Mouse (Mus musculus): Measurements from ENCODE around the gene Arhgap15. TPM values are rescaled to one million over a fixed set of nuclear protein-coding genes. Genes with fewer than 3 reads are reported as not detected.

The Arhgap15 gene
- polyA plus RNA-seq, 1 experiment from 2014 or later: 2.8 TPM

DNA sequence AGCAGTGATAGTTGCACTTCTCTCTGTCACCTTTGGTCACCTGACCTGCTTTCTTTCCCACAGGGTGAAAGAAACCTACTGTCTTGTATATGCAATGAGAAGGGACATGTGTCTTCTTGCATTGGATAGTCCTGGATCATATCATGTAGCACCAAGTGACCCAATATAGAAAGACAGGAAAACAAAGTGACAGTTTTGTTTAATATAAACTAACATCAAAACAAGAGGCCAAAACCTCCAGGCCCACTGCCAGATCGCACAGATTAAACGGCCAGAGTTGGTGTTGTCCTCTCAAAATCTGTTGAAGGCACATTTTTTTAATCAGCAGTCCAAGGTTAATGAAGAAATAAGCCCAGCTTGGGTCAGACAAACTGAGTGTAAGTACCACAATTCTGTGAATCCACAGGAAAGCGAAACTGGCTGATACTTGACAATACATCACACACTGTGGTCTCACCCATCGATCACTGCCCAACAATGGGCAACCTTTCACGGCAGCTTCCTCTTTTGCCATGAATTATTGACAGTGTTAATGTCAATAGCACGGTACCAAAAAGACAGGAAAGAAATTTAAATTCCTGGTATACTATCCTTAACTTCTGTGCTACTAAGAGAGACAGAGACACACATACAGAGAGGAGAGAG lies 41.5 kb downstream of the Arhgap15 start:
- H3K4me3 ChIP-seq (replicated peaks; ENCODE audit: low read length): no peak overlapping the region
- ATAC-seq (ENCODE audit: insufficient read depth, low FRiP score): no peak
- H3K9ac ChIP-seq (ENCODE audit: low read length): no peak overlapping the region
- no peak overlapping the region for H3K27ac ChIP-seq (ENCODE audit: low read length)
- 53% methylated on average over 6 of the region's 6 CpGs for WGBS
- no peaks in the 10 kb centered on the region for H3K9me3 ChIP-seq (replicated peaks; ENCODE audit: control insufficient read depth, low read length)
- no peaks in the 10 kb centered on the region for H3K36me3 ChIP-seq (ENCODE audit: control insufficient read depth, insufficient read depth, low read length)
- no peak overlapping the region for H3K4me2 ChIP-seq (ENCODE audit: low read depth, low read length)
- H3K4me1 ChIP-seq (ENCODE audit: control insufficient read depth, insufficient read depth, low read length): 0 out of 2 replicates have a peak, but pooled peaks cover 3% of the 10 kb centered on the region
- no peaks in the 10 kb centered on the region for H3K27me3 ChIP-seq (ENCODE audit: control insufficient read depth, insufficient read depth, low read length)

- Histone ChIP-seq H3K9ac (ENCODE audit: low read length) (no peak overlapping the region), H3K9me3 (replicated peaks; ENCODE audit: control insufficient read depth, low read length) (no peaks in the 10 kb centered on the region), H3K4me2 (ENCODE audit: low read depth, low read length) (no peak overlapping the region), H3K4me1 (ENCODE audit: control insufficient read depth, insufficient read depth, low read length) (0 out of 2 replicates have a peak, but pooled peaks cover 3% of the 10 kb centered on the region), H3K4me3 (replicated peaks; ENCODE audit: low read length) (no peak overlapping the region), H3K27ac (ENCODE audit: low read length) (no peak overlapping the region), H3K36me3 (ENCODE audit: control insufficient read depth, insufficient read depth, low read length) (no peaks in the 10 kb centered on the region), H3K27me3 (ENCODE audit: control insufficient read depth, insufficient read depth, low read length) (no peaks in the 10 kb centered on the region)
- no peak for ATAC-seq (ENCODE audit: insufficient read depth, low FRiP score)
- 46% methylated on average over 6 of the region's 6 CpGs for WGBS
Measured at GRCm38 (mm10) chr2:43791575-43791974, 43.0 kb downstream of the Arhgap15 start.

DNA sequence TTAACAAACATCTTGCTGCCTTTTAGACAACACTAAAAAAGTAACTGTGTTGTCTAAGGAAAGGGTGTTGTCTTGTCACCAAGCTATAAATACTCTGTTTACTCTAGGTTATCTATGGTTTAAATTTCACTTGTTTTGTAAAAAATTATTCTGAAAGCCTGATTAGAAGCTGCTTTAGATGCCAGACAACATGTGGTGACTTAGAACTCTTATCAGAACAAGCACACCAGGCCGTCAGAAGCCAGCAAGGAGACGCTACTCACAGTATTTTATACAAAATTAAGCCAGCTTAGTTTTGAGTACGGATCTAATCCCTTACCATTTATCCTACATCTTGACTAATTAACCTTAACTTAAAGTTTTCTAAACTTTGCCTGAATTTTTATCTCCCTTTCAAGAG lies 44.5 kb downstream of the Arhgap15 start:
- H3K9me3 ChIP-seq (replicated peaks; ENCODE audit: control insufficient read depth, low read length): no peaks in the 10 kb centered on the region
- no peak for ATAC-seq (ENCODE audit: insufficient read depth, low FRiP score)
- H3K4me2 ChIP-seq (ENCODE audit: low read depth, low read length): no peak overlapping the region
- no peaks in the 10 kb centered on the region for H3K27me3 ChIP-seq (ENCODE audit: control insufficient read depth, insufficient read depth, low read length)
- no peaks in the 10 kb centered on the region for H3K36me3 ChIP-seq (ENCODE audit: control insufficient read depth, insufficient read depth, low read length)
- H3K4me1 ChIP-seq (ENCODE audit: control insufficient read depth, insufficient read depth, low read length): 0 out of 2 replicates have a peak, but pooled peaks cover 3% of the 10 kb centered on the region
- no peak overlapping the region for H3K27ac ChIP-seq (ENCODE audit: low read length)
- no peak overlapping the region for H3K4me3 ChIP-seq (replicated peaks; ENCODE audit: low read length)
- H3K9ac ChIP-seq (ENCODE audit: low read length): no peak overlapping the region
- 60% methylated on average over 3 of the region's 3 CpGs for WGBS

- ATAC-seq (ENCODE audit: insufficient read depth, low FRiP score): no peak
- Histone ChIP-seq H3K9ac (ENCODE audit: low read length) (no peak overlapping the region), H3K4me2 (ENCODE audit: low read depth, low read length) (no peak overlapping the region), H3K27ac (ENCODE audit: low read length) (no peak overlapping the region), H3K4me3 (replicated peaks; ENCODE audit: low read length) (no peak overlapping the region), H3K4me1 (ENCODE audit: control insufficient read depth, insufficient read depth, low read length) (no peaks in the 10 kb centered on the region), H3K27me3 (ENCODE audit: control insufficient read depth, insufficient read depth, low read length) (no peaks in the 10 kb centered on the region), H3K36me3 (ENCODE audit: control insufficient read depth, insufficient read depth, low read length) (no peaks in the 10 kb centered on the region), H3K9me3 (replicated peaks; ENCODE audit: control insufficient read depth, low read length) (no peaks in the 10 kb centered on the region)
- 81% methylated on average over 5 of the region's 5 CpGs for WGBS
Measured at GRCm38 (mm10) chr2:43794700-43795099, 46.1 kb downstream of the Arhgap15 start.

- ATAC-seq (ENCODE audit: insufficient read depth, low FRiP score): no peak
- WGBS: 89% methylated on average over 4 of the region's 4 CpGs
- H3K9ac ChIP-seq (ENCODE audit: low read length): no peak overlapping the region
Measured at GRCm38 (mm10) chr2:43796448-43796847, 47.8 kb downstream of the Arhgap15 start.

DNA sequence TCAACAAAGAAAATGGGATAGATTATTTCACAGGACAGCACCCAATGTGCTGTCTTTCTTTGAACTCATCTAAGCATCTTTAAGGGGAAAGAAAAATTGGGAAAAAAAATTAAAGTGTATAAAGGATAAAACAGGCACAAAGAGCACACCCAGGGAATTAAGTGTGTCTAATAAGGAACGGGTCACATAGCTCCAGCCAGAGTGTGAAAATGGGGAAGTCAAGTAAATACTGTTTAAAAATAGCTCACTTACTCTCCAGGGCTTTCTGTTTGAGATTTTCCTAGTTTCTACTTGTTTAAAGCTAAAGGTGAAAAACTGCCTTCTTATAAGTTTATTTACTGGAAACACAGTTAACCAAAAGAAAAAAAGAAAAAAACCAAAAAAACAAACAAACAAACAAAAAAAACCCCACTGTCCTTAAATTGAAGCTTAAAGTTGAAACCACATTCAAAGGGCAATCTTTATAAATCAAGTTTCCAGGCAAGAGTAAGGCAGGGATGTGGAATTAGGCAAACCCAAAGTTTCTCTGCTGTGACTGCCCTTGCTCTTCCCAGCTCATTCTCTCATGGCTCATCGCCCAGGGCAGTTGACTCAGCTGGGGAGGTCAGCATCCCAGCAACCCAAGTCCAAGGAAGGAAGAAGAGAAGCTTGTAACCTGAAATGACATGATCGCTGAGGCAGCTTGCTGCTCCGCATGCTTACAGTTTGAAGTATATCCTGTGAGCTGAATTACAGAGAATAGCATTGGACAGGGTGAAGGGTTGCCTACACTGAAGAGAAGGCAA lies 57.5 kb downstream of the Arhgap15 start:
- ATAC-seq (ENCODE audit: insufficient read depth, low FRiP score): no peak
- Histone ChIP-seq H3K27ac (ENCODE audit: low read length) (no peak overlapping the region), H3K4me1 (ENCODE audit: control insufficient read depth, insufficient read depth, low read length) (no peaks in the 10 kb centered on the region), H3K9me3 (replicated peaks; ENCODE audit: control insufficient read depth, low read length) (no peaks in the 10 kb centered on the region), H3K27me3 (ENCODE audit: control insufficient read depth, insufficient read depth, low read length) (no peaks in the 10 kb centered on the region), H3K9ac (ENCODE audit: low read length) (no peak overlapping the region), H3K36me3 (ENCODE audit: control insufficient read depth, insufficient read depth, low read length) (no peaks in the 10 kb centered on the region), H3K4me2 (ENCODE audit: low read depth, low read length) (no peak overlapping the region), H3K4me3 (replicated peaks; ENCODE audit: low read length) (no peak overlapping the region)
- 73% methylated on average over 4 of the region's 4 CpGs for WGBS

More at GRCm38 (mm10) chr2:43796448-43796847, 47.8 kb downstream of the Arhgap15 start:
- H3K36me3 ChIP-seq (ENCODE audit: control insufficient read depth, insufficient read depth, low read length): no peaks in the 10 kb centered on the region
- no peaks in the 10 kb centered on the region for H3K4me1 ChIP-seq (ENCODE audit: control insufficient read depth, insufficient read depth, low read length)
- no peaks in the 10 kb centered on the region for H3K9me3 ChIP-seq (replicated peaks; ENCODE audit: control insufficient read depth, low read length)
- H3K27me3 ChIP-seq (ENCODE audit: control insufficient read depth, insufficient read depth, low read length): no peaks in the 10 kb centered on the region
- H3K4me2 ChIP-seq (ENCODE audit: low read depth, low read length): no peak overlapping the region
- no peak overlapping the region for H3K27ac ChIP-seq (ENCODE audit: low read length)
- no peak overlapping the region for H3K4me3 ChIP-seq (replicated peaks; ENCODE audit: low read length)

DNA sequence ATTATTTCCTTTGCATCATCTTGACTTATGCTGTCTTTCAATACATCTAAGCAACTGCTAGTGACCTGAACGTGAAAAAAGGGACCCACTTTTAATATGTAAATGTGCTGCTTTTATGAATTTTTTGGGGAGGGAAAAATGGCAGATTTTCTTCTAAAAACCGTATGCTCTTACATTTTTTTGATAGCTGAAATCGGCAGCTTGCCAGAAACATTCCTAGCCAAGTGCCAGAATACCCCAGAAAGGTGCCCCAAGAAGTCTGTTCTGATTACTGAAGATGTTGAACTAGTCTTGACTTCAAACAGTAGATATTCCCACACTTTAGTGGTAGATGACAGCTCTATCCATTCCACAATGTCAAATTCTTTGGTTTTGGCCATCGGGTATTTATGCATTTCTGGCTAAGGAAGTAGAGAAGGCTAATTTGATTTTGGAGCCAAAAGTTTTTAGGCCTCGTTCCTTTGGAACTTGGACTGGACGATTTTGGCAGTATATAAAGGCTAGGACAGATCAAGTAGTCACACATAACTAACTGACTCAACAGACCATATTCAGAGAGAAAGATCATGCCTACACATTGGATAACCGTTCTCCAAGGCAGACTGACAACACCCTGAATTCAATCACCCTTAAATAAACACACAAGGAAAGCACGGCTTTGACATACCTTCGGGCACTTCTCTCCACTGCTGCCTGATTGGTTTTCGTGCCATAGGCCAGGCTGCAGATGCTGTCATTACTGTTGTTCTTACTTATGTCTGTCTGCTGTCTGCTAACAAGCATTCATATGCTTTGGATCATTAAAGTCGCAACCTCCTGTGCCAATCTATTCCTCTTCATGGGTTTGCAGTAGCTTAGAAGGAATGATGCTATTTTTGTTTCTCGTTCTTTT lies 67.5 kb downstream of the Arhgap15 start:
- Histone ChIP-seq H3K27me3 (ENCODE audit: control insufficient read depth, insufficient read depth, low read length) (no peaks in the 10 kb centered on the region), H3K4me1 (ENCODE audit: control insufficient read depth, insufficient read depth, low read length) (no peaks in the 10 kb centered on the region), H3K4me2 (ENCODE audit: low read depth, low read length) (no peak overlapping the region), H3K9me3 (replicated peaks; ENCODE audit: control insufficient read depth, low read length) (no peaks in the 10 kb centered on the region), H3K9ac (ENCODE audit: low read length) (no peak overlapping the region), H3K4me3 (replicated peaks; ENCODE audit: low read length) (no peak overlapping the region), H3K27ac (ENCODE audit: low read length) (no peak overlapping the region), H3K36me3 (ENCODE audit: control insufficient read depth, insufficient read depth, low read length) (no peaks in the 10 kb centered on the region)
- no peak for ATAC-seq (ENCODE audit: insufficient read depth, low FRiP score)
- 72% methylated on average over 12 of the region's 12 CpGs for WGBS

GRCm38 (mm10) chr2:43816788-43817581 lies 68.4 kb downstream of the Arhgap15 start:
- Histone ChIP-seq H3K9me3 (replicated peaks; ENCODE audit: control insufficient read depth, low read length) (no peaks in the 10 kb centered on the region), H3K9ac (ENCODE audit: low read length) (no peak overlapping the region), H3K36me3 (ENCODE audit: control insufficient read depth, insufficient read depth, low read length) (no peaks in the 10 kb centered on the region), H3K27me3 (ENCODE audit: control insufficient read depth, insufficient read depth, low read length) (no peaks in the 10 kb centered on the region), H3K4me1 (ENCODE audit: control insufficient read depth, insufficient read depth, low read length) (no peaks in the 10 kb centered on the region), H3K4me2 (ENCODE audit: low read depth, low read length) (no peak overlapping the region), H3K4me3 (replicated peaks; ENCODE audit: low read length) (no peak overlapping the region), H3K27ac (ENCODE audit: low read length) (no peak overlapping the region)
- 84% methylated on average over 8 of the region's 8 CpGs for WGBS
- no peak for ATAC-seq (ENCODE audit: insufficient read depth, low FRiP score)

Data from stomach, embryonic 16.5 days (tissue).